Mouse (Mus musculus) urinary bladder, postnatal 10 days (tissue): ENCODE data around the gene Sez6l.

ENCODE experiments used
- DNase-seq: peaks from one replicate; pipeline ENCODE4 v3.0.0; 2022; ENCODE audit warnings: low spot score

The Sez6l gene

DNA sequence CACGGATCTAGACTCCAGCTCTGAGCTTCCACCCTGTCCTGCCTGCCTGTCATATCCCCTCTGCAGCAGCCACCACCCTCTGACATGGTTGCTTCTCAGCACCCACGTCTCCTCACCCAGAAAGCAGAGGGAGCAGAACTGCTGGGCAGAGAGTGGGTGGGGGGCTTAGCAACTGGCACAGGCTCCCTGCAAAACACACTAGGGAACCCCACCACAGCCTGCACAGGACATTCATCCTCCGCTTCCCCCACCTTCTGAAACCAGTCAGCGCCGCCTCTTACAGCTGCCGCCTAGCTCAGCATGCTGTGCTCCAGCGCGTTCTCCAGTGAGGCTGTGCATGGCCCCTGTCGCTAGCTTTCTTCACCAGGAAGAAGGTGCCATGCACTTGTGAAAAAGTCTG is 187.6 kb downstream of the Sez6l start:
- no peak for DNase-seq

DNA sequence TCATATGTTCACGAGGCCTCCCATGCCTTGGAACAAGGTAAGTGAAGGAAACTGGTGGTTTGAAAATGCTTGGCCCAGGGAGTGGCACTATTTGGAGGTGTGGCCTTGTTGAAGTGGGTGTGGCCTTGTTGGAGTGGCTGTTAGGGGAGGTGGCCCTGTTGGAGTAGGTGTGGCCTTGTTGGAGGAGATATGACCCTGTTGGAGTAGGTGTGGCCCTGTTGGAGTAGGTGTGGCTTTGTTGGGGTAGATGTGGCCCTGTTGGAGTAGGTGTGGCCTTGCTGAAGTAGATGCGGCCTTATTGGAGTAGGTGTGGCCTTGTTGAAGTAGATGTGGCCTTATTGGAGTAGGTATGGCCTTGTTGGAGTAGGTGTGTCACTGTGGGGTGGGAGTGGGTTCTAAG is 191.0 kb downstream of the Sez6l start:
- DNase-seq = no peak

DNA sequence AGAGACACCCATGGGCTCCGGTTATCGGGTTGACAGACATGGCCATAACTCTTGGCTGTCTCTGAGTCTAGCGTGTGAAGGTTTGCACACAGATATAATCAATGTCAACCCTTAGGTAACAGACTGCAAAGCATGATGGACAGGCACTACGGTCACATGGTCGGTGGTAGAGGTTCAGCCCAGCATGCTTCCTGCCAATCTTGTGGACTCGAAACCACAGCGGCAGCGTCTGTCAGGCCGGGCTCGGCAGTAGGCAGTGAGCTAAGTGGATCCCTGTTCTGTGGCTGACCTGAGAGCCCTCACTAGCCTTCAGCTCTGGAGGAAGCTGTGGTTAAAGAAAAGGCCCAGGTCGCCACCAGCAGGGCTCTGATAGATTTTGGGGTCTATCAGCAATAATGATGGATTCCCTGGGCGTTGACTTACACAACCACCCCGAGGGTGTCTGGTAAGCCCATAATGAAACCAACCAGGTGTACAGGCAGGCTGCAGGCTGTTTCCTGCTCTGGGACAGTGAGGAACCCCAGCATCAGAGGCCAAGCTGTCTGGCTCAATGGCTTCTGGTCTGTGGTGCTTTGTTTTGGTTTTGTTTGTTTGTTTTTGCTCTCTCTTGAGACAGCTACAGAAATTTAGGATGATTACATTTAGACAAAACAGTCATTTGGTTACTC is 192.0 kb downstream of the Sez6l start:
- DNase-seq = no peak

DNA sequence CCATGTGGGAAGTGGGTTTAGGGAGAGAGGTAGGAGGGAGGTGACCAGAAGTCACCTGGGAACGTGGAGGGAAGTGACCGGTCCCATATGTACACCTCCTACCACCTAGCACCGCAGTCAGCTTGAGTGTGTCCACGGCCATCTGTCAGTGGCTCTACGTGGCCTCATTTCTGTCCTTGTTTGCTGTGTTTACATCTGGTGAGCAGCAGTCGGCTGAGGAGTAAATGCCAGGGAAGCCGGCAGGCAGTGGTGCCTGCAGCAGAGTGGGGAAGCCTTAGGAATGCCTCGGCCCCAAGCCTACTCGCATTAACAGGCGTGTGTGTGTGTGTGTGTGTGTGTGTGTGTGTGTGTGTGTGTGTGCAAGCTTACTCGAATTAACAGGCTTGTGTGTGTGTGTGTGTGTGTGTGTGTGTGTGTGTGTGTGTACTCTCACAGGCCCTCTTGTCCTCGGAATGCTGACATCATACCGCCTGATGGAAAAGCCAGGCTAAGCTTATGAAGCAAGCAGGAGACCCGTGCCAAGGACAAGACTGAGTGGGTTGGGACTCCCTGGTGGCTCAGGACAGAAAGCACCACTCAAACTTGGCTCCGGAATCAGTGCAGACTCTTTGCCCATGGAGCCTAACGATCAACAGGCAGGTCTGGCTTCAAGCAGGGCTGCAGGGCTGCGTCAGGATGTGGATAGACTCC is 194.2 kb downstream of the Sez6l start:
- DNase-seq = no peak

DNA sequence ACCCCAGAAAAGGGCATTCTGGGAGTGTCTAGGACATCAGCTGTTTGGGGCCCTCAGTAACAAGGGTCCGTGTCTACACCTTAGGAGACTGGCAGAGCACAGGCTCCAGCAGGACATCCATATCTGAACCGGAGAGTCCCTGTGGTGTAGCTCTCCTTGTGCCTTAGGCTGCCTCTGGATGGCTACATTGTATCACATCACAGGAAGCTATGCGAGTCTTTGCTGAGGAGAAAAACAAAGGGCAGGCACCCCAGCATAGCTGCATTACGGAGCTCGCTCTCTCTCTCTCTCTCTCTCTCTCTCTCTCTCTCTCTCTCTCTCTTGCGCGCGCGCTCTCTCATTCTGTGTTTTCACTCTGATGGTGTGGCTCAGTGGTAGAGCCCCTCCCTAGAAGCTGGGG is 194.9 kb downstream of the Sez6l start:
- no peak for DNase-seq

DNA sequence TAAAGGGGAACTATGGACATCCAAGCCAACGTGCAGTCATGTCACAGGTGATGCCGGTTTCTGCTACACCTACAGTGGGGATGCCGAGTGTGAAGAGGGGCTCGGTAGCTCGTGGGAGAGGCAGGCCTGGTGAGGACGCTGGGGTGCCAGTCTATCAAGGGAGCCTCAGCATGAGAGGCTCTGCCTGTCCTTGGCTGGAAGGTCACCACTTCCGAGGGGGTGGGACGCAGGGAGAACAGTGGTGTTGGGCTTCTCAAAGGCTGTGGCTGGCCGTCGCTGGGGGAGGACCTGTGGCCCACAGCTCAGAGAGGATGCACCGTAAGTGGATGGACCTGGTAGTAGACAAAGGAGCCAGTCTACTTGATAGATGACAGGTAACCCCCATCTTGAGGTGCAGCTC is 195.8 kb downstream of the Sez6l start:
- no peak for DNase-seq

DNA sequence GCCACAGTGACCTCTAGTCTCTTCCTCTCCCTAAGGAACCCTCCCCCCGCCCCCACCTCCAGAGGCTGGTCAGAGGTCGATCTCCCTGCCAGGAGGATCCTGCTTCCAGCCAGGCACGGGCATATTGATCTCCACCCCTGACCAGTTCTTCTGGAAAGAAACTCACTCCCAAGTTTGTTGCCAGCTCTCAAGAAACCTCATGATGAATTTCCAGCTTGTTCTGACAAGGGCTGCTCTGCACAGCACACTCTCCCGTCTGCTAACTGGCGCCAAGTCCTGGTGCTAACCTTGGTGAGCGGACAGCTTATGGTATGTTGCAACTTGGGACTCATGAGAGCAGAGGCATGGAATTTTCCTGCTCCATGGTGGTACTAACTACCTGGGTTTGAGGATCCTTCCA is 198.3 kb downstream of the Sez6l start:
- DNase-seq = no peak

DNA sequence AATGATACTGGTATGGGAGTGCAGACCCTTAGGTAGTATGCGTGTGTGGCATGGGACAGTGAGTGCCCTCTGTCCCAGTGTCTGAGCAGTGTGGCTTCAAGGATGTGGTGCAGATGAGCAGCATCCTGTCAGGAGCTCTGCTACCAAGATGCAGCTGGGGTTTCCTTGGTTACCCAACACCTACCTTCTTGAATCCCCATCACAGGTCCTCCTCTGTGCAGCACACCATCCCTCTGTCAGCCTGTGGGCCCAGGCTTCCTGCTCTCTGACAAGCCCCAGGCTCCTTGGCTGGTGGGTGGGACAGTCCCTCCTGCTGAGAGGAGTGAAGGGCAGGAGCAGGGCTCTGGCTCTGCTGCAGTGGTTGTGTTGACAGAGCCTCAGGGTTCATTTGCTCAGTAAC is 199.6 kb downstream of the Sez6l start:
- DNase-seq = no peak

DNA sequence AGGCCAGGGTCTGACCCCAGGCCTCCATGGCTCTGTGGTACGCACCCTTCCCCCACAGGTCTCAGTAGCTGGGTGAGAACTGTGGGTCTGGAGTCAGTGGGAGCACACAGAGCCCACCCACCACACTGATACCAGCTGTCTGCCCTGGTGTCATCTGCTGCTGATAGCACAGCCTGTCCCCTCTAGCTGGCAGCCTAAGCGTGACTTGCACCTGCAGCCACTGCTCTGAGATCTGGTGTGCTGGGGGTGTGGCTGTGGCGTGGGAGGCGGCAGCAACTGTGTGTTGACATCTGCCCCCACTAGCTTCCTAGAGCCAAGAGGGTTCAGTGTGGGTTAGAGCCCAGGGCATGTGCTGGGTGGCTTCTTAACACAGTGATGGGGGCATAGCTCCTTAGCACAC is 200.9 kb downstream of the Sez6l start:
- no peak for DNase-seq

DNA sequence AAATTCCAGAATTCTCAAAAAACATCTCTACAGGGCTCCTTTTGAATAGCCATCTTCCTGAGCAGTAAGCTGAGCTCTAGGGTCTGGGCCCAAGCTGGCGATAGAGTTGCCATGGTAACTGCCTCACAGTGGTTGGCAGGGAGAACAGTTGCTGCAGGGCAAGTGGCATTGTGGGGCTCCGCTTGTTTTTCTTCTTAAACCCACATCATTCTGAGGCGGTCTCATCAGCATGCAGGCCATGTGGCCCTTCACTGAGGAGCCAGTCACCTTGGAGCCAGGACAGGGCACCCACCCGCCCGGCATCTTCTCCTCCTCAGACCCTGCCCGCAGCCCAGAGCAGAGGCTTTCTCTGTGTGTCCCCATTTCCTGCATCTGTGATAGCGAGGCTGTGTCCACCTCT is 205.1 kb downstream of the Sez6l start:
- no peak for DNase-seq

DNA sequence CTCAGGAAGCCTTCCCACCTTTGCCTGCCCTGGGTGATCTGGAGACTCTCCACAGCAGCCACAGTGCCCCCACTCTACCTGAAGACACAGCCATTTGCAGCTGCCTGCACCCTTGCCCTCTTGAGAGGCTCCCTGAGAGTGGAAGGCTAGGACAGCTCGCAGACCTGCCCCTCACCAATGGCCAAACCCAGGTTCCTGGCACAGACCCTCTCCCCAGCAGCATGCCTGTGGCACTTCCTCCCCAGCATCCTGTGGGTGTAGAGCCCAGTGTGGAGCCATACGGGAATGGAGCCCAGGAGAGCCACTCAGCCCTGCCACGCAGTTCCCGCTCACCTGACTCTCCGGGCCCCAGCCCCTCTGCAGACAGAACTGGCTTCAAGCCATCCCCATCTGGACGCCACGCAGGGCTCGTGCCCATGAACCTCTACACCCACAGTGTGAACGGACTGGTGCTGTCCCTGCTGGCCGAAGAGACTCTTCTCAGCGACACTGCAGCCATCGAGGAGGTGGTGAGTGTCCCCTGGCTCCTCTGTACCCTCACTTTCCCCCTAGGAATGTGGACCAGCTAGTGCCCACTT is 206.7 kb downstream of the Sez6l start:
- no peak for DNase-seq

DNA sequence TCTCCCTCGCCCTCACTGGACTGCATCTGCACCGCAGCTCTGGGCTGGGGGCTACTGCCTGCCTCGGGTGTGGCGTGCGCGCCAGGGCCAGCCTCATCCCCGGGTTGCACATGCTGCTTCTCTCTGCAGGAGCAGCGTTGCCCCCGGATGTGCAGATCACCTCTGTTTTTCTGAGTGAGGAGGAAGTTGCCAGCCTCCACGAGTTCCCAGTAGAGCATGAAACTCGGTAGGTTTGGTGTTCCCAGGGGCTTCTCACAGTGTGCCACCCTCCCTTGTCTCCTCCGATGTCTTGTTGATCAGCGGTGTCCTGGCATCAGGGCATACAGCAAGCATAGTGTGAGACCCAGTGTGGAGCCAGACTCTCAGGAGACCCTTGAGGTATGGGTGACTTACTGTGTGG is 207.7 kb downstream of the Sez6l start:
- no peak for DNase-seq
